Mouse (Mus musculus) liver, embryonic 14.5 days (tissue): ENCODE measurements around the gene Smoc2. TPM values are rescaled to one million over a fixed set of nuclear protein-coding genes. Genes with fewer than 3 reads are reported as not detected.

Source experiments
- ATAC-seq: fragments of 200-750 bp; cut with Nextera tagmentation; 2 replicates; pipeline ENCODE4 v1.8.0; 2017; ENCODE audit warnings: moderate number of reproducible peaks, mild to moderate bottlenecking, moderate library complexity; ENCODE audit not compliant: insufficient read depth
- DNase-seq, 3 experiments: peaks; one replicate each; pipeline ENCODE4 v3.0.0-alpha.2; 2012 to 2013; ENCODE audit warnings: low read depth in 3 of 3, low spot score in 3 of 3
- H3K27ac ChIP-seq: fragments of 300-500 bp; sonication (generic); 2 replicates; pipeline ENCODE4 v1.5.1; 2014; ENCODE audit warnings: moderate library complexity, mild to moderate bottlenecking, control low read depth, inconsistent platforms
- H3K27me3 ChIP-seq: fragments of 300-500 bp; sonication (generic); 2 replicates; pipeline ENCODE4 v1.6.1; 2014; ENCODE audit warnings: mild to moderate bottlenecking, low read length, moderate library complexity; ENCODE audit not compliant: control insufficient read depth, insufficient read depth
- H3K36me3 ChIP-seq: fragments of 300-500 bp; sonication (generic); replicated peaks from 2 replicates; pipeline ENCODE4 v1.6.1; 2014; ENCODE audit warnings: low read depth; ENCODE audit not compliant: control insufficient read depth, insufficient read depth
- H3K4me1 ChIP-seq, 2 experiments: fragments of 200-500 bp in 1 of 2; fragments of 300-500 bp in 1 of 2; sonication (generic) in 1 of 2; replicated peaks; 2 replicates each; pipeline ENCODE4 v1.6.1; 2012 to 2014; ENCODE audit warnings: antibody characterized with exemption in 1 of 2, inconsistent platforms in 1 of 2, low read length in 1 of 2; ENCODE audit not compliant: control insufficient read depth in 2 of 2, insufficient read depth in 2 of 2
- H3K4me2 ChIP-seq: fragments of 300-500 bp; sonication (generic); 2 replicates; pipeline ENCODE4 v1.6.1; 2014; ENCODE audit warnings: low read depth, mild to moderate bottlenecking, control low read depth, moderate library complexity
- H3K4me3 ChIP-seq, 2 experiments: fragments of 200-500 bp in 1 of 2; fragments of 300-500 bp in 1 of 2; sonication (generic) in 1 of 2; 2 replicates each; pipeline ENCODE4 v1.5.1; 2012 to 2014; ENCODE audit warnings: low read depth in 2 of 2, low read length in 2 of 2, mild to moderate bottlenecking in 2 of 2, control low read depth in 1 of 2, inconsistent platforms in 1 of 2, moderate library complexity in 1 of 2; ENCODE audit not compliant: insufficient read depth in 1 of 2
- H3K9ac ChIP-seq: fragments of 300-500 bp; sonication (generic); replicated peaks from 2 replicates; pipeline ENCODE4 v1.6.1; 2014; ENCODE audit warnings: mild to moderate bottlenecking, control low read depth, moderate library complexity
- H3K9me3 ChIP-seq: fragments of 300-500 bp; sonication (generic); 2 replicates; pipeline ENCODE4 v1.6.1; 2016; ENCODE audit warnings: low read length, mixed read lengths; ENCODE audit not compliant: control insufficient read depth
- CTCF ChIP-seq: IDR thresholded peaks from 2 replicates; pipeline ENCODE4 v1.5.1; 2016; ENCODE audit warnings: antibody characterized with exemption, low read depth, control low read depth
- EP300 ChIP-seq: IDR thresholded peaks from 2 replicates; pipeline ENCODE4 v1.6.1; 2016; ENCODE audit warnings: antibody characterized with exemption, low read depth
- WGBS: fragments of 180-500 bp; shearing (Covaris S2); extraction: QIAGEN DNeasy Blood & Tissue Kit; methylation state at CpG from one replicate; pipeline ENCODE4 v1.1.7; 2014; ENCODE audit not compliant: insufficient replicate concordance; 5-methylcytosine and 5-hydroxymethylcytosine counted together
- polyA plus RNA-seq, 2 experiments: library from polyadenylated mRNA; depleted of rRNA in 1 of 2; stranded (reverse) in 1 of 2; unstranded in 1 of 2; fragments of >200 nt; fragmentation: Nextera tagmentation in 1 of 2; extraction: Ambion mirVana in 1 of 2; gene quantifications; 2 replicates each; pipeline versions ENCODE4 v1.2.1 to v1.2.3; 2012 to 2014

Smoc2 gene
- polyA plus RNA-seq, 2 experiments, result 2.4 to 3.8 TPM

GRCm38 (mm10) chr17:14268001-14268400, 11.3 kb upstream of the Smoc2 start:
- no peak for ATAC-seq
- DNase-seq, result no peak

GRCm38 (mm10) chr17:14273386-14273785, 5.9 kb upstream of the Smoc2 start:
- Histone ChIP-seq H3K9ac (no peak overlapping the region), H3K4me3 (no peak overlapping the region), H3K9me3 (no peaks in the 10 kb centered on the region), H3K27ac (no peak overlapping the region), H3K36me3 (no peaks in the 10 kb centered on the region), H3K4me2 (no peak overlapping the region), H3K27me3 (peaks cover 7% of the 10 kb centered on the region), H3K4me1 (no peaks in the 10 kb centered on the region)
- ATAC-seq, result no peak
- TF ChIP-seq EP300 (no peak), CTCF (no peak)
- 49% methylated on average over 6 of the region's 6 CpGs for WGBS
- DNase-seq, result no peak

More at GRCm38 (mm10) chr17:14268001-14268400, 11.3 kb upstream of the Smoc2 start:
- H3K4me3 ChIP-seq, result no peak overlapping the region
- H3K36me3 ChIP-seq, result no peaks in the 10 kb centered on the region
- no peaks in the 10 kb centered on the region; a peak in 1 of 4 replicates for H3K4me1 ChIP-seq
- no peak for TF ChIP-seq EP300
- TF ChIP-seq CTCF, result no peak
- WGBS, result 52% methylated on average over 4 of the region's 4 CpGs
- no peaks in the 10 kb centered on the region for H3K27me3 ChIP-seq
- H3K27ac ChIP-seq, result no peak overlapping the region
- no peak overlapping the region for H3K4me2 ChIP-seq
- H3K9ac ChIP-seq, result no peak overlapping the region
- H3K9me3 ChIP-seq, result no peaks in the 10 kb centered on the region

GRCm38 (mm10) chr17:14277310-14277709, 2.0 kb upstream of the Smoc2 start:
- H3K27ac ChIP-seq, result no peak overlapping the region
- DNase-seq, result no peak
- TF ChIP-seq CTCF (no peak), EP300 (no peak)
- no peak overlapping the region for H3K4me2 ChIP-seq
- no peak overlapping the region for H3K9ac ChIP-seq
- no peaks in the 10 kb centered on the region for H3K4me1 ChIP-seq
- H3K27me3 ChIP-seq, result peaks cover 36% of the 10 kb centered on the region
- H3K9me3 ChIP-seq, result no peaks in the 10 kb centered on the region
- WGBS, result 55% methylated on average over 7 of the region's 7 CpGs
- no peak overlapping the region for H3K4me3 ChIP-seq
- no peak for ATAC-seq
- no peaks in the 10 kb centered on the region for H3K36me3 ChIP-seq

GRCm38 (mm10) chr17:14279966-14280300, 627 bp downstream of the Smoc2 start:
- Histone ChIP-seq H3K4me2 (peak overlapping the region; percentile 11), H3K36me3 (no peaks in the 10 kb centered on the region), H3K4me3 (peak overlapping the region; percentile 3 to 24; a peak in 1 of 4 replicates), H3K27me3 (peaks cover 36% of the 10 kb centered on the region), H3K9me3 (no peaks in the 10 kb centered on the region), H3K4me1 (no peaks in the 10 kb centered on the region), H3K9ac (no peak overlapping the region), H3K27ac (no peak overlapping the region)
- DNase-seq (no peak), ATAC-seq (no peak)
- 5% methylated on average over 10 of the region's 10 CpGs for WGBS
- no peak for TF ChIP-seq EP300
- TF ChIP-seq CTCF, result no peak

- ATAC-seq, result no peak
- Histone ChIP-seq H3K4me3 (0 out of 4 replicates have a peak overlapping the region, but pooled peaks of 1 of the 2 experiments have one; percentile 6), H3K4me1 (no peaks in the 10 kb centered on the region), H3K36me3 (no peaks in the 10 kb centered on the region), H3K9me3 (no peaks in the 10 kb centered on the region), H3K27me3 (peaks cover 36% of the 10 kb centered on the region), H3K27ac (no peak overlapping the region), H3K4me2 (peak overlapping the region; percentile 11; the same call in 1 of the 2 replicates), H3K9ac (no peak overlapping the region)
- DNase-seq, result no peak
- TF ChIP-seq EP300 (no peak), CTCF (no peak)
- WGBS, result 3% methylated on average over 31 of the region's 31 CpGs
Observed at GRCm38 (mm10) chr17:14280425-14280833, 1.1 kb downstream of the Smoc2 start.
